In the genomic region with DNA sequence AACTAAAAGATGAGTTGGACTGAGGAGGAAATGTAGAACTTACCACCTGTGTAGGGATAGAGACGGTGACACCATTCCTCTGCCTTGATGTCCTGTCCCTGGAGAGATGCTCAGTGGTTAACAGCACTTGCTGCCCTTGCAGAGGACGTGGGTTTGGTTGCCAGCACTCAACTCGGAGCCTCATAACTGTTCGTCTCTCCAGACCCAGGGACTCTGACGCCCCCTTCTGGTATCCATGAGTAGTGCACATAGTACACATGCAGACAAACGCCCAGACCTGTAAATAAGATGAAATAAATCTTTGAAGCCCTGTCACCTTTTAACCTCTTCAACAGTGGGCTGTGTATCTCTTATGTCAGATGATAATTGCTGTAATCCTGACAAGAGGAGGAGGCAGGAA, we compare ENCODE assay signal across 15 mouse cellular contexts. TPM values are rescaled to one million over a fixed set of nuclear protein-coding genes. Genes with fewer than 3 reads are reported as not detected.
DNase-seq lines count a peak whose midpoint lies in the region; ATAC-seq and TF ChIP-seq lines count a peak whose summit lies in the region.
"Had no signal": no experiment of that assay in that cellular context is flagged by ENCODE, and none has a peak within 500 bp of the region (broad histone marks: within the 10 kb centered on the region; RNA-seq: fewer than 3 reads in every experiment).

No protein-coding gene starts in this region.

- no peak overlapping the region for H3K4me3 ChIP-seq in left cerebral cortex, adult 2 months
- no peak overlapping the region for H3K4me3 ChIP-seq in bone marrow, adult 2 months (replicated peaks; ENCODE audit: control insufficient read depth, low read depth, low read length)
- H3K4me3 ChIP-seq in stomach, postnatal 0 days (ENCODE audit: low read depth, low read length): no peak overlapping the region
- H3K4me3 ChIP-seq: embryonic facial prominence, embryonic 10.5 days; heart, embryonic 13.5 days; midbrain, embryonic 13.5 days had no signal

- no peak for DNase-seq in left cerebral cortex, adult 2 months (ENCODE audit: extremely low spot score in 1 of 2, low spot score in 2 of 2)
- DNase-seq in left cerebral cortex, postnatal 10 days (ENCODE audit: extremely low spot score in 1 of 2, low spot score in 2 of 2): no peak
- peak; percentile 19 for DNase-seq in thymus, postnatal 0 days (ENCODE audit: low spot score)
- no peak for DNase-seq in thymus, postnatal 36 days
- no peak for DNase-seq in stomach, postnatal 0 days (ENCODE audit: low spot score)
- DNase-seq in heart, adult 9 months (ENCODE audit: low spot score in 2 of 2): no peak
- DNase-seq in left cerebral cortex, postnatal 4 days: no peak
- DNase-seq: adrenal gland, postnatal 14 days; cerebellum, adult 8-10 months; kidney, postnatal 25 days had no signal

- H3K9me3 ChIP-seq in stomach, postnatal 0 days (ENCODE audit: control insufficient read depth, low read length): no peaks in the 10 kb centered on the region
- H3K9me3 ChIP-seq: embryonic facial prominence, embryonic 10.5 days; heart, embryonic 13.5 days; midbrain, embryonic 13.5 days had no signal

- no peak for TF ChIP-seq POLR2A in bone marrow, adult 2 months (IDR thresholded peaks at IDR 0.05; ENCODE audit: borderline replicate concordance, control insufficient read depth, low read depth, low read length)

- no peaks in the 10 kb centered on the region for H3K27me3 ChIP-seq in stomach, postnatal 0 days (ENCODE audit: control insufficient read depth, insufficient read depth, low read length)
- H3K27me3 ChIP-seq: midbrain, embryonic 13.5 days had no signal

- H3K9ac ChIP-seq in stomach, postnatal 0 days (ENCODE audit: low read length): no peak overlapping the region
- H3K9ac ChIP-seq: heart, embryonic 13.5 days; midbrain, embryonic 13.5 days had no signal

- TF ChIP-seq EP300 in stomach, postnatal 0 days (optimal IDR thresholded peaks at IDR 0.05): no peak

- H3K4me2 ChIP-seq in stomach, postnatal 0 days (replicated peaks; ENCODE audit: low read depth): no peak overlapping the region
- H3K4me2 ChIP-seq: heart, embryonic 13.5 days; midbrain, embryonic 13.5 days had no signal

- no peak overlapping the region for H3K27ac ChIP-seq in left cerebral cortex, adult 2 months
- no peak overlapping the region for H3K27ac ChIP-seq in bone marrow, adult 2 months (ENCODE audit: control insufficient read depth, insufficient read depth, low read depth, low read length, poor library complexity)
- no peak overlapping the region for H3K27ac ChIP-seq in stomach, postnatal 0 days (replicated peaks)
- H3K27ac ChIP-seq: embryonic facial prominence, embryonic 10.5 days; heart, embryonic 13.5 days; midbrain, embryonic 13.5 days had no signal

- peaks cover 4% of the 10 kb centered on the region; the same call in 1 of the 2 replicates for H3K36me3 ChIP-seq in stomach, postnatal 0 days (ENCODE audit: control insufficient read depth, insufficient read depth, low read length)

- H3K4me1 ChIP-seq in bone marrow, adult 2 months (ENCODE audit: control insufficient read depth, insufficient read depth, low read length): no peaks in the 10 kb centered on the region; the same call in 1 of the 2 replicates
- H3K4me1 ChIP-seq in stomach, postnatal 0 days (replicated peaks; ENCODE audit: control insufficient read depth, insufficient read depth): no peaks in the 10 kb centered on the region

- ATAC-seq in stomach, postnatal 0 days (ENCODE audit: low FRiP score, low TSS enrichment): no peak
- ATAC-seq: hindbrain, embryonic 16.5 days; midbrain, embryonic 13.5 days had no signal

- 79% methylated on average over 6 of the region's 6 CpGs for WGBS in bone marrow, adult 2 months
- whole genome bisulfite sequencing in stomach, postnatal 0 days: 75% methylated on average over 6 of the region's 6 CpGs

- intact Hi-C loops in left cerebral cortex, adult 2 months (cut with DNase I): no loop called here
- intact Hi-C loops in left cerebral cortex, postnatal 10 days (cut with DNase I): no loop called here
- intact Hi-C loops in left cerebral cortex, postnatal 4 days (cut with DNase I): loop anchor here (5.0 kb wide), 1 partner anchor 85 kb away; no protein-coding TSS in a partner anchor

- TF ChIP-seq CTCF in left cerebral cortex, adult 2 months (IDR thresholded peaks at IDR 0.05): peak; percentile 22
- TF ChIP-seq CTCF in bone marrow, adult 2 months (IDR thresholded peaks at IDR 0.05; ENCODE audit: control insufficient read depth, insufficient read depth, low read length): peak; percentile 33; the same call in 1 of the 2 replicates
- TF ChIP-seq CTCF in stomach, postnatal 0 days (IDR thresholded peaks at IDR 0.05; ENCODE audit: low read depth): peak; percentile 51

RNA-seq across cellular contexts. Expression of a gene that starts 17.9 kb away (rescaled TPM):
- 10 to 100 TPM; 30.2 to 30.8 TPM for total RNA-seq in left cerebral cortex, adult 2 months (2021)
- 10 to 100 TPM; 39.9 to 40.9 TPM for total RNA-seq in left cerebral cortex, postnatal 10 days (2021)
- 49.7 and 50.4 TPM in 2 replicates for polyA plus RNA-seq in thymus, postnatal 0 days (2015; fragmentation: Nextera tagmentation; extraction: Ambion mirVana)
- polyA plus RNA-seq in bone marrow, adult 2 months (2011; ENCODE audit: insufficient read depth, insufficient read length, low replicate concordance, missing spikeins): 10.5 and 18.0 TPM in 2 replicates
- polyA plus RNA-seq in stomach, postnatal 0 days (2015; fragmentation: Nextera tagmentation; extraction: Ambion mirVana): 26.0 and 26.4 TPM in 2 replicates
- 10 to 100 TPM; 44.4 to 49.5 TPM for total RNA-seq in left cerebral cortex, postnatal 4 days (2021)

RNA-seq across cellular contexts. Expression of a gene that starts 18.0 kb away (rescaled TPM):
- total RNA-seq in left cerebral cortex, adult 2 months (2021): 10 to 100 TPM; 15.7 to 23.5 TPM
- total RNA-seq in left cerebral cortex, postnatal 10 days (2021): 10 to 100 TPM; 23.9 to 24.6 TPM
- 32.2 and 37.8 TPM in 2 replicates for polyA plus RNA-seq in thymus, postnatal 0 days (2015; fragmentation: Nextera tagmentation; extraction: Ambion mirVana)
- 14.9 and 37.1 TPM in 2 replicates for polyA plus RNA-seq in bone marrow, adult 2 months (2011; ENCODE audit: insufficient read depth, insufficient read length, low replicate concordance, missing spikeins)
- polyA plus RNA-seq in stomach, postnatal 0 days (2015; fragmentation: Nextera tagmentation; extraction: Ambion mirVana): 27.3 and 36.1 TPM in 2 replicates
- 10 to 100 TPM; 31.0 to 34.9 TPM for total RNA-seq in left cerebral cortex, postnatal 4 days (2021)

RNA-seq across cellular contexts. Expression of a gene that starts 26.1 kb away (rescaled TPM):
- 10 to 100 TPM; 34.0 to 34.1 TPM for total RNA-seq in left cerebral cortex, adult 2 months (2021)
- total RNA-seq in left cerebral cortex, postnatal 10 days (2021): 10 to 100 TPM; 35.5 to 37.1 TPM
- polyA plus RNA-seq in thymus, postnatal 0 days (2015; fragmentation: Nextera tagmentation; extraction: Ambion mirVana): 25.7 and 27.0 TPM in 2 replicates
- 3.1 and 5.2 TPM in 2 replicates for polyA plus RNA-seq in bone marrow, adult 2 months (2011; ENCODE audit: insufficient read depth, insufficient read length, low replicate concordance, missing spikeins)
- 44.5 and 47.3 TPM in 2 replicates for polyA plus RNA-seq in stomach, postnatal 0 days (2015; fragmentation: Nextera tagmentation; extraction: Ambion mirVana)
- 10 to 100 TPM; 33.8 to 38.2 TPM for total RNA-seq in left cerebral cortex, postnatal 4 days (2021)

RNA-seq across cellular contexts. Expression of a gene that starts 44.2 kb away (rescaled TPM):
- total RNA-seq in left cerebral cortex, adult 2 months (2021): 10 to 100 TPM; 10.3 to 12.2 TPM
- total RNA-seq in left cerebral cortex, postnatal 10 days (2021): 10 to 100 TPM; 15.6 to 17.0 TPM
- polyA plus RNA-seq in thymus, postnatal 0 days (2015; fragmentation: Nextera tagmentation; extraction: Ambion mirVana): 59.3 and 61.2 TPM in 2 replicates
- 14.5 and 22.6 TPM in 2 replicates for polyA plus RNA-seq in bone marrow, adult 2 months (2011; ENCODE audit: insufficient read depth, insufficient read length, low replicate concordance, missing spikeins)
- 32.0 and 33.9 TPM in 2 replicates for polyA plus RNA-seq in stomach, postnatal 0 days (2015; fragmentation: Nextera tagmentation; extraction: Ambion mirVana)
- total RNA-seq in left cerebral cortex, postnatal 4 days (2021): 10 to 100 TPM; 12.2 to 12.8 TPM
